Mouse (Mus musculus) heart, adult 2 months (tissue): ENCODE measurements around the gene Fndc10.
"Not testable (repeated sequence)": the region's sequence is repeated elsewhere in the genome, so short reads cannot be mapped to it uniquely, and the experiment has no call there.

ENCODE experiments used
- CTCF ChIP-seq: fragments of 200-600 bp; IDR thresholded peaks from 2 replicates; pipeline ENCODE4 v1.8.1; 2022; ENCODE audit warnings: antibody characterized with exemption, mild to moderate bottlenecking, moderate library complexity
- POLR2A ChIP-seq: fragments of 200-500 bp; IDR thresholded peaks from 2 replicates; pipeline ENCODE4 v1.6.1; 2011; ENCODE audit warnings: mild to moderate bottlenecking, low read depth, low read length, control low read depth; ENCODE audit not compliant: insufficient read depth

GRCm38 (mm10) chr4:155670236-155670635, 23.9 kb upstream of the Fndc10 start:
- TF ChIP-seq CTCF, POLR2A: not testable (repeated sequence)
